Mouse (Mus musculus): Measurements from ENCODE around the gene Fem1b.

Gene Fem1b

DNA sequence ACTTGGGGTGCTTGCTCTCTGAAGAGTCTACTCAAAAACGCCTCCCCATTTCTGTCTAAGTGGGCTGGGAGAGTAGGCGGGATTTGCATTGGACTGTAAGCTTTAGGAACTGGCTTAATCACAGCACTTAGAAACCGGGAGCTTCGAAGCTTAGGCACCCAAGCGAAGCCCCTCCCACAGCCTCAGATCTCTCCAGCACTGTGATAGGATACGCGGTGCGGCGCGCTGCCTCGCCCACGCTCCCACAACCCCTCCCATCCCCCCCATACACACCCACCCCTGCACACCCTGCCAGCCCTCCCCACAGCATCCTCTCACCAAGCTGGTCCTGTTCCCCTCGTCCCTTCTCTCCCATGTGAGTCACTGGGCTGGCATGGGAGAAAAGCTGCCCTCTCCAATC is 48.3 kb downstream of the Fem1b start:
- no peak for TF ChIP-seq GATA4 (IDR thresholded peaks at IDR 0.05; ENCODE audit: insufficient replicate concordance, low read length)

DNA sequence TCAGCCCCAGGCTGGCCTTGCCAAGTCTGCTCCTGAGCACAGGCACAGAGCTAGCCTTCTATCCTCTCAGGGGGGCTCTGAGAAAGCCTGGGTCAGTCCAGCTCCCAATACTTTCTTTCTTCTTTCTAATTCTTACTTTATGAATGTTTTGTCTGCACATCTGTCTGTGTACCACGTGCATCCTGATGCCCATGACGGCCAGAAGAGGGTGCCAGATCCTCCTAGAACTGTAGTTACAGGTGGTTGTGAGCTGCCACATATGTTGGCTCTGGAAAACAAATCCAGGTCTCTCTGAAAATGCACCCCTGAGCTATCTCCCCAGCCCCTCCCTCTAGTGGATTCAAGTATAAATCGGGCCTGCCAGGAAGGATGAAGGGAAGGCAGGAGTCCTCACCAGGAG is 52.1 kb downstream of the Fem1b start:
- no peak for TF ChIP-seq GATA4 (IDR thresholded peaks at IDR 0.05; ENCODE audit: insufficient replicate concordance, low read length)

DNA sequence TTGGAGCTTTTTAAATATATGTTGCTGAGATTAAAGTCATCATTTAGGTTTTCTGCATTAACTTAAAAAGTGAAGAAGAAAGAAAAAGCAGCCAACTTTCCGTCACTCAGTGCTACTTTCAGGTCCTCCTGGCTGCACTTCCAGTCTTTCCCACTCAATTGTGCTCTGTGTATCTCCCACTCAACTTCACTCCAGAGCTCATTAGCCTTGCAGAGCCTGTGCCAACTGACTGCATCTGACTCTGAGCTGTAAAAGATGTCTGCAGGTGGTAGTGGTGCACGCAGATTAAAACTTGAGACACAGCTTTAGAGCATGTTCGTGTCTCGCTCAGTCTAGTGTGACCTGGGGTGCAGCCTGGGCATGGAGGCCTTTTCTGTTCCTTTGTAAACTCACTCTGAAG is 53.4 kb downstream of the Fem1b start:
- no peak for TF ChIP-seq GATA4 (IDR thresholded peaks at IDR 0.05; ENCODE audit: insufficient replicate concordance, low read length)

DNA sequence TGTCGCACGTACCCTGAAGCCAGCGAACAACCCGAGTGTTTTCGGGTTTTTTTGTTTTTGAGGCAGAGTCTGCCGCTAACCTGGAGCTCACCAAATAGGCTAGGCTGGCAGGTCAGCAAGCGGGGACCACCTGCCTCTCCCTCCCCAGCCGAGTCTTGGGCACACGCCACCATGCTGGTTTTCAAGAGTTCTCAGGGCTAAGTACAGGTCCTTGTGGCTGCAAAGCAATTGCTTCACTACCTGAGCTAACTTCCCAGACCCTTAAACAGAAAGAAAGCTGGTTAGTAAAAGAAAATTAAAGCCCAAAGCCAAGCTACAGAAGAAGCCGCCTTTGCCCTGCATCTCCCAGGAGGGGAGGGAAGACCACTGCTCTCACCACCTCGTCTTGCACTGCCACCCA is 61.4 kb downstream of the Fem1b start:
- TF ChIP-seq GATA4 (IDR thresholded peaks at IDR 0.05; ENCODE audit: insufficient replicate concordance, low read length) = no peak

DNA sequence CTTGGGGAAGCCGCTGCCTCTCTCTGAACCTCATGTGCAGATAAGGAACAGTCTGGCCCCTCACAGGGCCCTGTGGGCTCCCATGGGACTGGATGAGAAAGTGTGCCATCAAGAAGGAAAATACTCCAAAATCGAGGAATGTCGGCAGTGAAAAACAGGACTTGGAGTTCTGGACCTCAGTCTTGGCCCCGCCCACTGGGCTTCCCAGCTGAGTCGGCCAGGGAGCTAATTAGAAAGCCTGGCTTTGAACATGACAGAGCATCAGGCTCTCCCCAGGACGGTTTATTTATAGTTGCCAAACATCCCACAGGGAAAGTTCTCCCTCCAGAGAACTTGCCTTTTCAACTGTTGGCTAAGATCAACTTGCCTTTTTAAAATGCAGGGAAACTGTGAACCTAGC is 62.1 kb downstream of the Fem1b start:
- no peak for TF ChIP-seq GATA4 (IDR thresholded peaks at IDR 0.05; ENCODE audit: insufficient replicate concordance, low read length)

DNA sequence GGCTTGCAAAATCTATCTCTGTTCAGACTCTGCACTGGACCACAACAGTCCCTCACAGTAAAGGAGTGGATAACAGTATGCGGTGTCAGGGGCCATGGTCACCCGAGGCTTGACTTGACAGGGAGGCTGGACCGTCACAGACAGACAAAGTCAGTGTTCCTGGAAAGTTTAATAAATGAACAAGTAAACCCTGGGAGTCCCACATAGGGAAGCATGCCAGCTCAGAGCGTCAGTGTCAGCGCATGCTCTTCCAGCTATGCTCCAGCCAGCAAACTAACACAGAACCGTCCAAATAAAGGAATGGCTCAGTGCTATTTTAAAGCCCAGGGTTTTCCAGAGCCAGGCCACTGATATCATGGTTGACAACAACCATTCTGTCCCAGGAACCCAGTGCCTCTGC is 65.1 kb downstream of the Fem1b start:
- TF ChIP-seq GATA4 (IDR thresholded peaks at IDR 0.05; ENCODE audit: insufficient replicate concordance, low read length) = no peak

DNA sequence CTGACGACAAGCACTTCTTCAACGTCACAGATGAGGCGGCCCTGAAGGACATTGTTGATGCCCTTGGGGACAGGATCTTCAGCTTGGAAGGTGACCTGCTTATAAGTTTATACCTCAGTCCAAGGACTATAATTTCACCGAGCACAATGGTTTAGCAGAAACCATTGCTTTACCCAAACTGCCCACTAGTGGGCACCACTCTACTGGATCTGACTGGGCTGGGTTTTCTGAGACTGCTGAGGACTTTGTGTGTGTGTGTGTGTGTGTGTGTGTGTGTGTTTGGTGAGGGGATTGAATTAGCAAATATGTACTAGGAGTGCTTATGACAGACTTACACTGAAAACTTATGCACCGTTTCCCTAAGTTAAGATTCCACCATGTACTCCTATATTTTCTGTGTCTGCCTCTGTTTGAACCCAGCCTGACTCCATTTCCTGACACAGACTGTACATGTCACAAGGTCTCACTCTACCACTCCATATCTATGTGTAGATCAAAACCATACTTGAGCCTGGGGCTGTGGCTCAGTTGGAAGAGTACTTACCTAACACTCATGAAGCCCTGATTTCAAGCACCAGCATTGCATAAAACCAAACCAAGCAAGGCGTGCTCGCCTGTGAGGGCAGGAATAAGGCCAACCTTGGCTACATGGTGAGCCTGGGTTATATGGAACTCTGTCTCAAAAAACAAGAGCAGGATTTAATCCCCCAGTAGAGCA is 67.0 kb downstream of the Fem1b start:
- no peak for TF ChIP-seq GATA4 (IDR thresholded peaks at IDR 0.05; ENCODE audit: insufficient replicate concordance, low read length)
